Mouse (Mus musculus) forebrain, embryonic 15.5 days (tissue): ENCODE results near the gene L3mbtl1. TPM values are rescaled to one million over a fixed set of nuclear protein-coding genes. Genes with fewer than 3 reads are reported as not detected.

Source experiments
- ATAC-seq: fragments of 200-750 bp; cut with Nextera tagmentation; replicated peaks from 2 replicates; pipeline ENCODE4 v1.8.0; 2017; ENCODE audit warnings: mild to moderate bottlenecking, moderate TSS enrichment, moderate library complexity
- H3K27ac ChIP-seq: fragments of 300-500 bp; sonication (generic); replicated peaks from 2 replicates; pipeline ENCODE4 v1.5.1; 2015; ENCODE audit warnings: mild to moderate bottlenecking, inconsistent platforms
- H3K27me3 ChIP-seq: fragments of 300-500 bp; sonication (generic); 2 replicates; pipeline ENCODE4 v1.6.1; 2015; ENCODE audit warnings: inconsistent platforms
- H3K36me3 ChIP-seq: fragments of 300-500 bp; sonication (generic); 2 replicates; pipeline ENCODE4 v1.6.1; 2015; ENCODE audit warnings: mild to moderate bottlenecking, inconsistent platforms
- H3K4me1 ChIP-seq: fragments of 300-500 bp; sonication (generic); 2 replicates; pipeline ENCODE4 v1.6.1; 2015; ENCODE audit warnings: inconsistent platforms
- H3K4me2 ChIP-seq: fragments of 300-500 bp; sonication (generic); replicated peaks from 2 replicates; pipeline ENCODE4 v1.6.1; 2015; ENCODE audit warnings: mild to moderate bottlenecking, inconsistent platforms
- H3K4me3 ChIP-seq: fragments of 300-500 bp; sonication (generic); 2 replicates; pipeline ENCODE4 v1.5.1; 2015; ENCODE audit warnings: mild to moderate bottlenecking, inconsistent platforms
- H3K9ac ChIP-seq: fragments of 300-500 bp; sonication (generic); replicated peaks from 2 replicates; pipeline ENCODE4 v1.6.1; 2015; ENCODE audit warnings: mild to moderate bottlenecking, inconsistent platforms
- H3K9me3 ChIP-seq: fragments of 300-500 bp; sonication (generic); 2 replicates; pipeline ENCODE4 v1.6.1; 2016; ENCODE audit warnings: inconsistent platforms
- WGBS: fragments of 180-500 bp; shearing (Covaris S2); methylation state at CpG from one replicate; pipeline ENCODE4 v1.1.7; 2015; ENCODE audit warnings: mixed read lengths; 5-methylcytosine and 5-hydroxymethylcytosine counted together
- polyA plus RNA-seq: library from polyadenylated mRNA; unstranded; fragments of >200 nt; fragmentation: Nextera tagmentation; extraction: Ambion mirVana; gene quantifications from 2 replicates; pipeline ENCODE4 v1.2.1, GENCODE M21; 2015

Gene L3mbtl1
- polyA plus RNA-seq, 1 experiment from 2014 or later = 1.3 TPM

GRCm38 (mm10) chr2:162947736-162948135 is 4.5 kb downstream of the L3mbtl1 start:
- H3K27me3 ChIP-seq = no peaks in the 10 kb centered on the region
- no peaks in the 10 kb centered on the region for H3K9me3 ChIP-seq
- peak overlapping the region; percentile 30 for H3K4me2 ChIP-seq
- 0 out of 2 replicates have a peak, but pooled peaks have one; percentile 23 for ATAC-seq
- 0 out of 2 replicates have a peak overlapping the region, but pooled peaks have one; percentile 7 for H3K4me3 ChIP-seq
- H3K9ac ChIP-seq = no peak overlapping the region
- H3K4me1 ChIP-seq = peaks cover 11% of the 10 kb centered on the region
- no peak overlapping the region for H3K27ac ChIP-seq
- H3K36me3 ChIP-seq = no peaks in the 10 kb centered on the region
- 43% methylated on average over 15 of the region's 15 CpGs for WGBS

- H3K27me3 ChIP-seq = no peaks in the 10 kb centered on the region
- 0 out of 2 replicates have a peak overlapping the region, but pooled peaks have one; percentile 7 for H3K4me3 ChIP-seq
- H3K4me1 ChIP-seq = peaks cover 6% of the 10 kb centered on the region
- 59% methylated on average over 14 of the region's 14 CpGs for WGBS
- H3K9ac ChIP-seq = no peak overlapping the region
- H3K4me2 ChIP-seq = peak overlapping the region; percentile 30
- H3K9me3 ChIP-seq = no peaks in the 10 kb centered on the region
- H3K27ac ChIP-seq = no peak overlapping the region
- 0 out of 2 replicates have a peak, but pooled peaks have one; percentile 7 for ATAC-seq
- no peaks in the 10 kb centered on the region for H3K36me3 ChIP-seq
These were observed 4.9 kb downstream of the L3mbtl1 start for GRCm38 (mm10) chr2:162948221-162948620.

DNA sequence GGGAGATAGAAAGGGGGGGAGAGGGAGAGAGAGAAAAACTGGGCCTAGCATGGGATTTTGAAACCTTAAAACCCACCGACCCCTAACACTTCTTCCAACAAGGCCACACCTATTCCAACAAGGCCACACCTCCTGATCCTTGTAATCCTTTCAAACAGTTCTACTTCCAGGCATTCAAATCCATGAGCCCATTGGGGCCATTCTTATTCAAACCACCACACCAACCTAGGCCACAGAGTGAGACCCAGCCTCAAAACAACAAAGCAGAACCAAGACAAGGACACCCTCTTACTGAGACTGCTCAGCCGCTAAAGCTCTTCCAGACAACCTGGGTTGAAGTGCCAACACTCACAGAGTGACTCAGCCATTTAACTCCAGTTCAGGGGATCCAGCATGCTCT is 7.5 kb downstream of the L3mbtl1 start:
- ATAC-seq = no peak
- 93% methylated on average over 2 of the region's 2 CpGs for WGBS
- Histone ChIP-seq H3K4me1 (peaks cover 3% of the 10 kb centered on the region; the same call in 1 of the 2 replicates), H3K27ac (no peak overlapping the region), H3K4me3 (no peak overlapping the region), H3K9me3 (no peaks in the 10 kb centered on the region), H3K4me2 (no peak overlapping the region), H3K9ac (no peak overlapping the region), H3K27me3 (no peaks in the 10 kb centered on the region), H3K36me3 (no peaks in the 10 kb centered on the region)

DNA sequence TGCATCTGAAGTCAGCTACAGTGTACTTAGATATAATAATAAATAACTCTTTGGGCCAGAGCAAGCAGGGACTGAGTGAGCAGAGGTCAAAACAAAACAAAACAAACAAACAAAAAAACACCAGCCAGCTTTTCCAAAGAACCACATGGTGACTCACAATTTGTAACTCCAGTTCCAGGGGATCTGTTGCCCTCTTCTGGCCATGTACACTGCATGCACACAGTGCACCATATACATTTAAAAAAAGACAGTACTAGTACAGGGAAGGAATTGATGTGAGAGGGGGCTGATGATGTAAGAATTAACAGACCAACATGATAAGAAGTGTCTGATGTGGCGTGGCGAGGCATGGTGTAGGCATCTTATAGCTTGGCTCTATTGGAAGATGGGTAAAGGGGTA is 13.6 kb downstream of the L3mbtl1 start:
- no peaks in the 10 kb centered on the region for H3K4me1 ChIP-seq
- no peak overlapping the region for H3K27ac ChIP-seq
- no peak overlapping the region for H3K4me3 ChIP-seq
- no peaks in the 10 kb centered on the region for H3K27me3 ChIP-seq
- no peaks in the 10 kb centered on the region for H3K36me3 ChIP-seq
- no peaks in the 10 kb centered on the region for H3K9me3 ChIP-seq
- WGBS = 89% methylated on average over 2 of the region's 2 CpGs
- ATAC-seq = no peak
- no peak overlapping the region for H3K4me2 ChIP-seq
- H3K9ac ChIP-seq = no peak overlapping the region

DNA sequence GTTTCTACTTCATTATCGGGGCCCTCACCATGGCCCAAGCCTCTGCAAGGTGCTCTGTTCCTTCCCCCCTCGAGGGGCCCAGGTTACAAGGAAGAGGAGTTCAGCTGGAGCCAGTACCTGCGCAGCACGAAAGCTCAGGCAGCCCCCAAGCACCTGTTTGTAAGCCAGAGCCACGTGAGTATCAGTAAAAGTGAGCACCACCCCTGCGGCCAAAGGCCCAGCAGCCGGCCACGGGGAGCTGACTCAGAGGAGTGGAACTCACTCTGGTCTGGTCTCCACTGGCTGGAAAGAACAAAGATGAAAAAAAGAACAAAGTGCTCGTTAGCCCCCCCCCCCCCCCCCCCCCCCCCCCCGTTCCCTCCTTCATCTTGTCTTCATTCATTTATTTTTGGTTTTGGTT is 18.0 kb downstream of the L3mbtl1 start:
- H3K4me2 ChIP-seq = no peak overlapping the region
- H3K27me3 ChIP-seq = no peaks in the 10 kb centered on the region
- H3K9ac ChIP-seq = no peak overlapping the region
- H3K27ac ChIP-seq = no peak overlapping the region
- H3K4me1 ChIP-seq = no peaks in the 10 kb centered on the region
- no peak overlapping the region for H3K4me3 ChIP-seq
- no peak for ATAC-seq
- WGBS = 61% methylated on average over 10 of the region's 10 CpGs
- no peaks in the 10 kb centered on the region for H3K36me3 ChIP-seq
- H3K9me3 ChIP-seq = no peaks in the 10 kb centered on the region

GRCm38 (mm10) chr2:162966734-162967133 is 23.5 kb downstream of the L3mbtl1 start:
- H3K9me3 ChIP-seq = no peaks in the 10 kb centered on the region
- 82% methylated on average over 2 of the region's 2 CpGs for WGBS
- no peak overlapping the region for H3K9ac ChIP-seq
- H3K4me1 ChIP-seq = no peaks in the 10 kb centered on the region
- no peak for ATAC-seq
- H3K4me3 ChIP-seq = no peak overlapping the region
- H3K27me3 ChIP-seq = no peaks in the 10 kb centered on the region
- H3K36me3 ChIP-seq = no peaks in the 10 kb centered on the region
- no peak overlapping the region for H3K27ac ChIP-seq
- H3K4me2 ChIP-seq = no peak overlapping the region

DNA sequence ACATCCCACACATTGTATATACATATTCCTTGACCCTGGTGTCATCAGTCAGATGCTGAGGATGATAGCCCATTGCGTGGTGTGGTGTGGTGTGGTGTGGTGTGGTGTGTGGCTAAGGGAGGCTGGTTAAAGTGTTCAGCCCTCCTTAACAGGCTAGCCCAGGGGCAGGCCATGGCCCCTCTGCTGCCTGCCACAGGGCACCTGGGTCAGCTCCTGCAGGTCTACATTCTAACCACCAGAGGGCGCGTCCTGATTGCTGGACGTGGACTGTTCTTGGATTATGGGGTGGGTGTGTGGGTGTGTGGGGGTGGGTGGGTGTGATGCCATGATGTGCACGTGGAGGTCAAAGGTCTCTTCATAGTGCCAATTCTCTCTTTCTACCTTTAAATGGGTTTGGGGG is 25.1 kb downstream of the L3mbtl1 start:
- Histone ChIP-seq H3K9ac (no peak overlapping the region), H3K9me3 (no peaks in the 10 kb centered on the region), H3K36me3 (no peaks in the 10 kb centered on the region), H3K27ac (no peak overlapping the region), H3K27me3 (no peaks in the 10 kb centered on the region), H3K4me2 (no peak overlapping the region), H3K4me1 (peaks cover under 1% of the 10 kb centered on the region), H3K4me3 (no peak overlapping the region)
- no peak for ATAC-seq
- 9% methylated on average over 5 of the region's 5 CpGs for WGBS

DNA sequence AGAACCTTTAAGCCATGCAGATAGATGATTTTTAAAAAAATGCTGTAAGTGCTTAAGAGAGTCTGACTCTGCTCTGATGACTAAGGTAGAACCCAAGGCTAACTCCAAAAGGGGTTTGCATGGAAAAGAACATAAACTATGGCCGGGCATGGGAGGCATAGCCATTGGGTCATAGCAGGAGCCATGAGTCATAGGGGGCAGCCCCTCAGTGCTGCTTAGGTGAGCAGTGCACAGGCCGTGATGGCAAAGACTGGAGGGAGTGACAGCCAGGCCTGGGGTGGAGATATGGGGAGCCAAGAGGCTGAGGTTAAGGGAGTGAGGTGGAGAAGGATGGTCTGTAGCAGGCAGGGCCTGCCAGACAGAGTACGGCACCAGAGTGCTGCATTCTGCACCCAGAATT is 25.8 kb downstream of the L3mbtl1 start:
- Histone ChIP-seq H3K4me1 (peaks cover 8% of the 10 kb centered on the region), H3K4me3 (no peak overlapping the region), H3K27me3 (no peaks in the 10 kb centered on the region), H3K4me2 (no peak overlapping the region), H3K27ac (no peak overlapping the region), H3K9me3 (no peaks in the 10 kb centered on the region), H3K36me3 (no peaks in the 10 kb centered on the region), H3K9ac (no peak overlapping the region)
- no peak for ATAC-seq
- WGBS = 86% methylated on average over 3 of the region's 3 CpGs

DNA sequence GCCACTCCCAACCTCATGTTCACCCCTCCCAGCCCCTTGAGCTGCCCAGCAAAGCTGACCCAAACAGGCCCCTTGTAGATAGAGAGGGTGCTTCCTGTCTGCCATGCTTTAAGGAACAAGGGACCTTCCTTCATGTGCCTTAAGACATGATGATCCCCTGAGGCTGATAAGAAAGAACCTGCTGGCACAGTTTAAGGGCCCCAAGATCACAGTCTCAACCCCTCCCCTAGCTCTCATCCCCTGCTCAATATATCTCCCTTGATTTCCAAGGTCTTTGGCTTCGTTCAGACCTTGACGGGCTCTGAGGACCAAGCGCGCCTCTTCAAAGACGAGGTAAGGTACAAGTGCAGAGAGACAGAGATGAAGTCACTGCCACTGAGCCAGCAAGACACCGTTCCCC is 27.6 kb downstream of the L3mbtl1 start:
- no peak overlapping the region for H3K9ac ChIP-seq
- WGBS = 89% methylated on average over 6 of the region's 6 CpGs
- no peak for ATAC-seq
- no peak overlapping the region for H3K4me2 ChIP-seq
- no peaks in the 10 kb centered on the region for H3K36me3 ChIP-seq
- no peak overlapping the region for H3K27ac ChIP-seq
- no peak overlapping the region for H3K4me3 ChIP-seq
- no peaks in the 10 kb centered on the region for H3K9me3 ChIP-seq
- H3K4me1 ChIP-seq = peaks cover 22% of the 10 kb centered on the region
- no peaks in the 10 kb centered on the region for H3K27me3 ChIP-seq

- H3K9me3 ChIP-seq = no peaks in the 10 kb centered on the region
- peaks cover 25% of the 10 kb centered on the region for H3K4me1 ChIP-seq
- H3K4me2 ChIP-seq = no peak overlapping the region
- no peak overlapping the region for H3K9ac ChIP-seq
- 79% methylated on average over 7 of the region's 7 CpGs for WGBS
- H3K27me3 ChIP-seq = no peaks in the 10 kb centered on the region
- H3K36me3 ChIP-seq = no peaks in the 10 kb centered on the region
- H3K4me3 ChIP-seq = no peak overlapping the region
- no peak for ATAC-seq
- no peak overlapping the region for H3K27ac ChIP-seq
These were observed 29.5 kb downstream of the L3mbtl1 start for GRCm38 (mm10) chr2:162972752-162973151.

DNA sequence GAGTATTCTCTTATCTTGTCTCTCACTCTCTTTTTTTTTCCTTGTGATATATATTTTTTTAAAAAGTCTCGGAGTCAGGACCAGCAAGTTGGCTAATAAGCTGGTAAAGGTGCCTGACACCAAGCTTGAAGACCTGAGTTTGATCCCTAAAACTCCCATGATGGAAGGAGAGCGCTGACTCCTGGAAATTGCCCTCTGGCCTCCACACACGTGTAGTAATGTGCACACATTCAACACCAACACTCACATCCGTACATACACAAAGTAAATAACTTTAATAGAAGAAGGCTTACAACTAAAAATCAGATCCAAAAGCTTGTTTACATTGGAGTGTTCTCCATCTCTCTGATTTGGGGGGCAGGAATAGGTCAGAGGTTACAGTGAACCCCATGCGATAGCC is 29.9 kb downstream of the L3mbtl1 start:
- no peaks in the 10 kb centered on the region for H3K9me3 ChIP-seq
- 78% methylated on average over 5 of the region's 5 CpGs for WGBS
- no peak overlapping the region for H3K4me3 ChIP-seq
- H3K9ac ChIP-seq = no peak overlapping the region
- no peak overlapping the region for H3K4me2 ChIP-seq
- no peak for ATAC-seq
- no peak overlapping the region for H3K27ac ChIP-seq
- H3K36me3 ChIP-seq = no peaks in the 10 kb centered on the region
- H3K27me3 ChIP-seq = no peaks in the 10 kb centered on the region
- H3K4me1 ChIP-seq = peaks cover 25% of the 10 kb centered on the region

GRCm38 (mm10) chr2:162973637-162974036 is 30.4 kb downstream of the L3mbtl1 start:
- Histone ChIP-seq H3K27me3 (no peaks in the 10 kb centered on the region), H3K27ac (no peak overlapping the region), H3K4me3 (no peak overlapping the region), H3K9me3 (no peaks in the 10 kb centered on the region), H3K9ac (no peak overlapping the region), H3K4me2 (no peak overlapping the region), H3K36me3 (no peaks in the 10 kb centered on the region), H3K4me1 (peaks cover 25% of the 10 kb centered on the region)
- 11% methylated on average over 11 of the region's 11 CpGs for WGBS
- no peak for ATAC-seq

DNA sequence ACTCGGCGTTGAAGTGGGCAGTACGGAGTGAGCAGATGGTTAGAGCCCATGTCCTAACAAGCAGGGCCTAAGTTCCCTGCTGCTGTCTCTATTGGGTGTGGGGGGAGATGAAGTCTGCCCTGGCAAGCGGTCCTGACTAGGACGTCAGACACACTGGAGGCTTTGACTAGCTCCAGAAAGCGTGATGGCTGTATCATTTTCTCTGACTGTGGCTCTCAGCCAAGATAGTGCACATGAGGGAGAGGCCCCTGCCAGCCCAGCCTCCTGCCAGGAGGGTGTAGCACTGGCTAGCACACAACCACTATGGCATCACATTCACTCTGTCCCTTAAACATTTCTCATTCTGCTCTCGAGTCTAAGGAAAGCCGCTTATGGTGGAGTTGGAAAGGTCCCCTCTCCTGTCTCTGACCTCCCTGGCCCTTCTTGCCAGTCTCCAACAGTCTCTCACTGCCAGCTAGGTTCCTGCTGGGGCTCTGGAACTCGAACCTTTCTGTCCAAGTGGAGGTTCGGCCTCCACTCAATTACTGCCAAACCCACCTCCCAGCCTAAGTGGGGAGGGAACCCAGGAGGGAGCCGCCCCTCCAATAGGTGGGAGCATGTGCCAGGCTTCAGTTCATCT is 32.0 kb downstream of the L3mbtl1 start:
- no peak overlapping the region for H3K4me2 ChIP-seq
- H3K36me3 ChIP-seq = no peaks in the 10 kb centered on the region
- peak; percentile 83 for ATAC-seq
- 51% methylated on average over 11 of the region's 11 CpGs for WGBS
- H3K4me1 ChIP-seq = peaks cover 25% of the 10 kb centered on the region
- H3K27ac ChIP-seq = peak overlapping the region; percentile 23; the same call in 1 of the 2 replicates
- no peak overlapping the region for H3K9ac ChIP-seq
- no peaks in the 10 kb centered on the region for H3K9me3 ChIP-seq
- no peak overlapping the region for H3K4me3 ChIP-seq
- H3K27me3 ChIP-seq = no peaks in the 10 kb centered on the region
